Mouse (Mus musculus): ENCODE measurements around the gene Alkbh1.
A peak's percentile ranks its signal among the peaks of the same experiment; 100 is the strongest.
"Not testable (repeated sequence)": the region's sequence is repeated elsewhere in the genome, so short reads cannot be mapped to it uniquely, and the experiment has no call there.

The Alkbh1 gene

GRCm38 (mm10) chr12:87443700-87444122 lies at the start of gene Alkbh1, which contains the start of gene Slirp:
Gene Alkbh1 (minus strand): TSS chr12:87444017.
Gene Slirp (plus strand): TSS chr12:87443896.
- TF ChIP-seq POU5F1 (IDR thresholded peaks at IDR 0.05; ENCODE audit: borderline replicate concordance, low read length) (no peak), CTCF (conservative IDR thresholded peaks at IDR 0.05; ENCODE audit: low read length) (no peak), NANOG (IDR thresholded peaks at IDR 0.05; ENCODE audit: borderline replicate concordance, low read length) (no peak)
- H3K36me3 ChIP-seq (ENCODE audit: insufficient read depth, low read length): peaks cover 77% of the 10 kb centered on the region
- no peaks in the 10 kb centered on the region for H3K27me3 ChIP-seq (ENCODE audit: insufficient read depth, low read length)
- peak within 1 kb of the TSS; percentile 98 for H3K4me3 ChIP-seq (replicated peaks; ENCODE audit: low read length)
- H3K9me3 ChIP-seq (ENCODE audit: low read length): no peaks in the 10 kb centered on the region
- peaks cover 57% of the 10 kb centered on the region for H3K4me1 ChIP-seq (replicated peaks; ENCODE audit: low read depth, low read length)

DNA sequence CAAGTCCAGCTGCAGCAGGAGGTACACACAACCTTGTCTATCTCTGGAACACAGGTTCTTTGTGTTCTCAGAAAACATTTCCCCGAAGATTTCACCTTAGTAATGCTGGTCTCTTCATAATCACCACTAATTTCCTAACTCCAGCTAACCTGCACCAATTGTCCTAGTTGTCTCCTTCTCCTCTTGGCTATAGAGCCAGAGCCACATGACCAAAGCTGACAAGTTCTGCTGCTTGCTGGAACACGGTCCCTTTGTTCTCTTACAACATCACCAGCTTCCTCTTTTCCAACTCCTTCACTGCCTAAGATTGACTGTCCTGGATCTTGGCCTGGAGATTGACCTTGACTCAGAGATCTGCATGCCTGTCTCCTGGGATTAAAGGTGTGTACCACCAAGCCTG lies 44.9 kb upstream of the Alkbh1 start:
- not testable (repeated sequence) for H3K4me1 ChIP-seq (replicated peaks; ENCODE audit: low read depth, low read length); H3K36me3 ChIP-seq (ENCODE audit: insufficient read depth, low read length); H3K27me3 ChIP-seq (ENCODE audit: insufficient read depth, low read length); H3K4me3 ChIP-seq (replicated peaks; ENCODE audit: low read length); H3K9me3 ChIP-seq (ENCODE audit: low read length)

- not testable (repeated sequence) for H3K9me3 ChIP-seq (ENCODE audit: low read length); H3K4me3 ChIP-seq (replicated peaks; ENCODE audit: low read length)
These were observed 38.7 kb upstream of the Alkbh1 start for GRCm38 (mm10) chr12:87482482-87482881.

GRCm38 (mm10) chr12:87474756-87475155 lies 30.9 kb upstream of the Alkbh1 start:
- H3K4me1 ChIP-seq (replicated peaks; ENCODE audit: low read depth, low read length): peaks cover 15% of the 10 kb centered on the region
- no peak overlapping the region for H3K4me3 ChIP-seq (replicated peaks; ENCODE audit: low read length)
- peaks cover 12% of the 10 kb centered on the region for H3K36me3 ChIP-seq (ENCODE audit: insufficient read depth, low read length)
- no peaks in the 10 kb centered on the region for H3K9me3 ChIP-seq (ENCODE audit: low read length)
- TF ChIP-seq POU5F1 (IDR thresholded peaks at IDR 0.05; ENCODE audit: borderline replicate concordance, low read length): no peak
- H3K27me3 ChIP-seq (ENCODE audit: insufficient read depth, low read length): no peaks in the 10 kb centered on the region

More at GRCm38 (mm10) chr12:87482482-87482881, 38.7 kb upstream of the Alkbh1 start:
- H3K36me3 ChIP-seq (ENCODE audit: insufficient read depth, low read length); H3K27me3 ChIP-seq (ENCODE audit: insufficient read depth, low read length); H3K4me1 ChIP-seq (replicated peaks; ENCODE audit: low read depth, low read length): not testable (repeated sequence)

GRCm38 (mm10) chr12:87471964-87472786 lies 28.4 kb upstream of the Alkbh1 start, which contains the start of gene Snw1:
Gene Snw1 (minus strand): TSS chr12:87472274.
- Histone ChIP-seq H3K36me3 (ENCODE audit: insufficient read depth, low read length) (peaks cover 33% of the 10 kb centered on the region), H3K4me1 (replicated peaks; ENCODE audit: low read depth, low read length) (peaks cover 20% of the 10 kb centered on the region), H3K9me3 (ENCODE audit: low read length) (no peaks in the 10 kb centered on the region), H3K27me3 (ENCODE audit: insufficient read depth, low read length) (no peaks in the 10 kb centered on the region), H3K4me3 (replicated peaks; ENCODE audit: low read length) (peak within 1 kb of the TSS; percentile 97)
- TF ChIP-seq POU5F1 (IDR thresholded peaks at IDR 0.05; ENCODE audit: borderline replicate concordance, low read length) (no peak), NANOG (IDR thresholded peaks at IDR 0.05; ENCODE audit: borderline replicate concordance, low read length) (no peak), CTCF (conservative IDR thresholded peaks at IDR 0.05; ENCODE audit: low read length) (no peak)

DNA sequence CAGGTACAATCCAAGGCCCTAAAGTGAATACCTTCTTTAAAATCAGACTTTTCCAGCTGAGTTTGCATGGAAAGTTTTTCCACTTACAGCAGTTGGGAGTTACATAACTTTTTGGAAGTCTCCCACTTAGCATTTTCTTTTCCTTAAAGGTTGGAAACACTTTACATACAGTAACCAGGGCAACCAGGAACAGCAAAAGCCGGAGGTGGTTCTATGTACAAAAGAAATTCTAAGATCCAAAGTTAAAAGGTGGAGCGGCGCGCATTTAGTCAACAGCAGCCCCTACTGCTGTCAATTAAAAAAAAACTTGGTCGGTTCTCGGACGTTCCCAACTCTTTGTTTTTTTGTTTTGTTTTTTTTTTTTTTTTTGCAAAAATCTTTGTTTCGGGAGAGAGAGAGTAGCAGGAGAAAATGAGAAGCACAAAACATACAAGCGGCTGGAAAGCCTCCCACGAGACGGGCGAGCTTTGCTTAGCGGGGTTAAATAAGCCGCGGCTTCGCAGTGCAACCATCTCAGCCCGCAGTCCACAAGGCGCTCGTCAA lies 27.7 kb upstream of the Alkbh1 start:
- Histone ChIP-seq H3K4me1 (replicated peaks; ENCODE audit: low read depth, low read length) (peaks cover 25% of the 10 kb centered on the region), H3K4me3 (replicated peaks; ENCODE audit: low read length) (peak overlapping the region; percentile 97), H3K9me3 (ENCODE audit: low read length) (no peaks in the 10 kb centered on the region), H3K27me3 (ENCODE audit: insufficient read depth, low read length) (no peaks in the 10 kb centered on the region), H3K36me3 (ENCODE audit: insufficient read depth, low read length) (peaks cover 40% of the 10 kb centered on the region)
- TF ChIP-seq NANOG (IDR thresholded peaks at IDR 0.05; ENCODE audit: borderline replicate concordance, low read length) (no peak), CTCF (conservative IDR thresholded peaks at IDR 0.05; ENCODE audit: low read length) (no peak), POU5F1 (IDR thresholded peaks at IDR 0.05; ENCODE audit: borderline replicate concordance, low read length) (no peak)

GRCm38 (mm10) chr12:87470263-87471136 lies 26.7 kb upstream of the Alkbh1 start:
- Histone ChIP-seq H3K27me3 (ENCODE audit: insufficient read depth, low read length) (no peaks in the 10 kb centered on the region), H3K9me3 (ENCODE audit: low read length) (no peaks in the 10 kb centered on the region), H3K4me3 (replicated peaks; ENCODE audit: low read length) (peak overlapping the region; percentile 97), H3K36me3 (ENCODE audit: insufficient read depth, low read length) (peaks cover 50% of the 10 kb centered on the region), H3K4me1 (replicated peaks; ENCODE audit: low read depth, low read length) (peaks cover 32% of the 10 kb centered on the region)
- no peak for TF ChIP-seq NANOG (IDR thresholded peaks at IDR 0.05; ENCODE audit: borderline replicate concordance, low read length)
- TF ChIP-seq POU5F1 (IDR thresholded peaks at IDR 0.05; ENCODE audit: borderline replicate concordance, low read length): no peak
- no peak for TF ChIP-seq CTCF (conservative IDR thresholded peaks at IDR 0.05; ENCODE audit: low read length)

GRCm38 (mm10) chr12:87464678-87465297 lies 21.0 kb upstream of the Alkbh1 start:
- no peaks in the 10 kb centered on the region for H3K9me3 ChIP-seq (ENCODE audit: low read length)
- H3K27me3 ChIP-seq (ENCODE audit: insufficient read depth, low read length): no peaks in the 10 kb centered on the region
- peaks cover 93% of the 10 kb centered on the region for H3K36me3 ChIP-seq (ENCODE audit: insufficient read depth, low read length)
- TF ChIP-seq POU5F1 (IDR thresholded peaks at IDR 0.05; ENCODE audit: borderline replicate concordance, low read length) (no peak), CTCF (conservative IDR thresholded peaks at IDR 0.05; ENCODE audit: low read length) (no peak), NANOG (IDR thresholded peaks at IDR 0.05; ENCODE audit: borderline replicate concordance, low read length) (no peak)
- H3K4me3 ChIP-seq (replicated peaks; ENCODE audit: low read length): no peak overlapping the region
- peaks cover 24% of the 10 kb centered on the region for H3K4me1 ChIP-seq (replicated peaks; ENCODE audit: low read depth, low read length)
